Mouse (Mus musculus) testis, postnatal 14 days (tissue): ENCODE measurements around the gene Klhdc4.
A peak's percentile ranks its signal among the peaks of the same experiment; 100 is the strongest.

Experiments
- DNase-seq: peaks from one replicate; pipeline ENCODE4 v3.0.0; 2021; ENCODE audit warnings: low spot score

Klhdc4 gene

DNA sequence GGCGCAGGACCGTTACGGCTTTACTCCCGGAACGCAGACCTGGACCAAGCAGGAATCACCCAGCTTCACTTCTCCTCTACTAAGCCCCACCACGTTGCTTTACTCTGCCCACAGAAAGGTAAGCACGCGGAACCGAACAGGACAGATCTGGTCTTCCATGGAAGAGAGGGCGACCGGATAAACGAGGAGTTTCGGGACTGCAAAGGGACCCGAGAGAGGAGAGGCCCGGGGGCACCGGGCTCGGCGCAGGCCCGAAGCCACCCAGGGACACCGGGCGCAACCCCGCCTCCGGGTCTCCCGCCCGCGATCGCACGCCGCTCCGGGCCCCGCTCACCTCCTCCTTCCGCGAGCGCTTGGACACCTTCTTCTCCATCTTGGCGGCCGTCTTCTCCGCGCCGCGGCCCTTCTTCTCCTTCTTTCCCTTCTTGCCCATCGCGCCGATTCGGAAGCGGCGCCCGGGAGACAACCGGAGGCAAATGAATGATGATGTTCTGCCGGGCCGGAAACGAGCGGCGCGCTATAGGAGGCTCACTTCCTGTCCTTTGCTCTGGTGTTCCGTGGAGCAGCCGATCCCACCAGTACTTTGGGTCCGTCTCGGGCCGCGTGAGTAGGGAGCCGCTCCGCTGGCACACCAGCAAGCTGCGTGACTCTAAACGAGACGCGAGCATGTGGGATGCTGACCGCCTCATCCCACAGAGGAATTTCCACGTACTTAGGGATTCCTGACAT, at the start of gene Klhdc4:
Gene Klhdc4, minus strand, starts transcription at position 522 of the 729 bp plus-strand sequence.
- peak; percentile 88 for DNase-seq

DNA sequence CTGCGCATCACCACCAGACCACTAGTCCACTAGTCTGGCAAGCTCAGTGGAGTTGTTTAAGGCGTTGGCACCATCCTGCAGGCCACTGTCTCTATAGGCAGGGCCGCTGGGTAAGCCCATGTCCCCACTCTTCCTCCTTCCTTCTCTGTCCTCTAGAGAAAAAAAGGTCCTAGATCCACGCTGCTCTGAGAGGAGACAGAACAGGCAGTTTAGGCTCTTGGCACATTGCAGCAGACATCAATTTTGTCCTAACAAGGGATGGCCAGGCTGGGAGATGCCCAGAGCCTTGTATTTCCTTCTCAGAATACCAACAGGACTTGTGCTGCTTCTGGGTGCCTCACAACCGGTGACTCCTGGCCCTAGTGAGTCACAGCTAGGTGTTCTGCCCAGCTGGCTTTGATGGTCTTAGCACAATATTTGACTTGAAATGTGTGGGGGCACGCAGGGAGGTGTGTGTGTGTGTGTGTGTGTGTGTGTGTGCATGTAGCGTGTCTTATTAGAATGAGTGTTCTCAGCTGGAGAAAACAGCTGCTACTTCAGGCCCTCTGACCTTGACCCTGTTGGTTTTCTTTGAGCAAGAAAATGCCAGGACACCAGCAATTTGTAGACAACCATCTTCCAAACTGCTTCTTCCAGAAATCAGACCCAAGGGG, 48.6 kb upstream of the Klhdc4 start:
- no peak for DNase-seq

DNA sequence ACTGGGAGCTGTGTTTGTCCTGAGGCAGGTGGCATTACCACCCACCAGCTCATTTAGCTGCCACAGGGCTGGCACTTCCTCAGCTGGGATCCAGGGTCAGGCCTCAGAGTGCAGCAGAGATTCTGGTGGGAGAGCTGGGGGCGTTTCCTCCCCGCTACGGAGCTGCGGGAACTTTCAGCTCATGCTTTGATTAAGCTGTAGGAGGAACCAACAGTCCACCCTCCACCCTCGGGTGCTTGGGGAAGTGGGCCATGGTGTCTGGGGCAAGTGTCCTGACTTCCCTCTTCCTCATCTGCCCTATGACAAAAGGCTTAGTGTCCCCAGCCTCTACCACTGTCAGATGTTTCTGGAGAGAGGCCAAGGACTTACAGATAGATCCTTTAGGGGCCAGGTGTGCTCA, 47.8 kb upstream of the Klhdc4 start:
- no peak for DNase-seq

DNA sequence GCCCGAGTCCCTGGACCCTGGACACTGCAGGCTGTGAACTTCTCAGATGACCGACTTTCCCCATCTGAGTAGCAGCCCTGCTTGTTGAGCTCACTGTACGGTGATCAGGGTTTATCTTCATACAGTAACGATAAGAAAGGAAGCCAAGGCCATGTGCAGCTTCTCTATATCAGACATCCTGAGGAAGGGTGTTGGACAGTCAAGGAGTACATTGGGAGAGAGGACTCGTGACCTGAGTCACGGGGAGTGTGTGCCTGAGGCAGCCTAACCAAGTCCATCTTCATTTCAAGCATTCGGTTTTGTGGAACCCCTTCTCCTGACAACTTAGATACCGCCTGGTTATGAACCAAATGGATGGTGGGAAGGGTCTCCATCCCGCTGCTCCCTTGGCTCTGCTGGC, 46.1 kb upstream of the Klhdc4 start:
- peak; percentile 47 for DNase-seq

DNA sequence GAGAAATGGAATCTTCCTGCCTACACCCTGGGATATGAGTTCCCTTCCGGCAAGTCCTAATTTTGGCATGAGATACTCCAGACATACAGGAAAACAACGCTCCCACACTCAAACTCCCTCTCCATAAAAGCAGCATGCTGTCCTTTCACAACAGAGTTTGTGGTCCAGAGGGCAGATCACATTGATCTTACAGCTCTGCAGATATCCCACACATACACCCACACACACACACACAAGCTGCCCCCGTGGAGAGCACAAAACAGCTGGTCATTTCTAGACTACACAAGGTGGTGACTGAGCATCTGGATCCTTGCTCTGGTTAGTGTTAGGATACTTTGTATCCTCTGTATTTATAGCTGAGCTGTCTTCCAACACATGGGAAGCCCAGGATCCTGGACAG, 45.7 kb upstream of the Klhdc4 start:
- DNase-seq, result peak; percentile 74

DNA sequence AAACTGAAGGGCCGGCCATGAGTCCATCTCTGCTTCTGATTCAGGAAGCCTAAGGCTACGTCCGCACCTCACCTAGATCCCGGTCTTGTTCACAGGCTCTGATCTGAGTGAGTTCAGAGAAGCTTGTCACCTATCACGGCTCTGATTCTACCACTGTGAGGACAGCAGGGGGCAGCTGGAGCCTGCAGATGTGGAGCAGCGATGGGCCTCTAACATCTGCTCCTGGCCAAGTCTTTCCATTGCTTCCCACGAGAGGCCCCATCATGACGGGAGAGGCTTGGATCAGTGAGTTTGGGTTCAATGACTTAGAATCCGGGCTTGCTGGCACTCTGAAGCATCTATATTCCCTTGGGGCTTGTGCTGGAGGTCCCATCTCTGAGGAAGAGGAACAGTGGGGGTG, 44.7 kb upstream of the Klhdc4 start:
- DNase-seq, result no peak

DNA sequence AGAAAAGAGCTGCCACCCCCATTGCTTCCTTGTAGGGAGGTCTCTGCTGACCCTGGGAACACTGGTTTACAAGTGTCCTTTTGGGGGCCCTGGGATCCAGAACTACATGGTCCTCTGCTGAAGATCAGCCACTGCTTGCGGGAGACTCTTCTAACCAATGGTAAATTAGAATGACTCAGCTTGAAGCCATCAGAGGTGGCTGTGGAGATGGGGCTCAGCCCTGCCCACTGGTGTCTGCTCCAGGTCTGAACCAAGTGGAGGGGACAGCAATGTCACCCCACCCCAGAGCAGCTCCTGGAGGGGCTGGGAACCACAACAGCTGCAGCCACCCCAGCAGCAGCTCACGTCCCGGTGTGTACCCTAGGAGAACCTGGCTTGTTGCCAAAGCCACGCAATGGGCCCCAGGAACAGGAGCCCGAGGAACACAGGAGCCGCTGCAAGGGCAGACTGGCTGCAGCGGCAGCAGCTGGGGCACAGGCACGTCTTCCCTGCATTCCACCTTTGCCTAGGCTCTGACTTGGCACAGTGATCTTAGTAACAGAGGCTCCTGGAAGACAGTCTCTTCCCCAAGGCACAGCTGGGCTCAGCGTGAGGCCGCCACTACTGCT, 42.6 kb upstream of the Klhdc4 start:
- no peak for DNase-seq

DNA sequence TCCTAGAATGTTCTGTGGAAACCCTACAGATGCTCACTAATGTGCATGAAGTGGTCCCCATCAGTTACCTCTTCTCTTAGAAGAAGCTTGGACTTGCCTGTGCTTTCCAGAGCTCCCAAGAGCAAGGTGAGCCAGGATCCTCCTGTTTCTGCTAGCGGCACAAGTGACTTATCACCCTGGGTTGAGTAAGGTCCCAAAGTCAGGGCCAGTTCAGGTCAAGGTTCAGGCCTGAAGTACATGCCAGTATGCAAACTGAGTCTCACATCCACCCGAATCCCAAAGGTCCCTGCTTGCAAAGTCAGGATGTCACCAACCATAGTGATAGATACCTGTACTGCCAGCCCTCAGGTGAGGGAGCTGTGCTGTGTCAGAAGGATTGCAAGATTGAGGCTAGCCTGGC, 40.8 kb upstream of the Klhdc4 start:
- DNase-seq, result no peak

DNA sequence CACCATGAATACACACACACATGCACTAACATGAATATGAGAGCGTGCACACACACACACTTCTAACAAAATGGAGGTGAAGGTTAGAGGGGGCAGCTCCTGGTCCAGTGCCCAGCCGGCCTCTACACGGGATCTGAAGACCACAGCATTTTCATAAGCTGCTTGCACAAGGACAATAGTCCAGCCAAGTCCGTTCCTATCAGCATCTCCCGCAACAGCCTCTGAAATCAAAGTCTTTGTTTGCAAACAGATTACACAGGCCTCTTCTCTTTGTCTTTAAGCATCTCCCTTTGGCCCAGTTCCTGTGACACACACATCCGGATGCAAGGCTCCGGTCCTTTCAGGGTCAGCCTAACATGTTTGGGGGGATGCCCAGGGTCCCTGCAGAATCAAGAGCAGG, 39.5 kb upstream of the Klhdc4 start:
- no peak for DNase-seq

DNA sequence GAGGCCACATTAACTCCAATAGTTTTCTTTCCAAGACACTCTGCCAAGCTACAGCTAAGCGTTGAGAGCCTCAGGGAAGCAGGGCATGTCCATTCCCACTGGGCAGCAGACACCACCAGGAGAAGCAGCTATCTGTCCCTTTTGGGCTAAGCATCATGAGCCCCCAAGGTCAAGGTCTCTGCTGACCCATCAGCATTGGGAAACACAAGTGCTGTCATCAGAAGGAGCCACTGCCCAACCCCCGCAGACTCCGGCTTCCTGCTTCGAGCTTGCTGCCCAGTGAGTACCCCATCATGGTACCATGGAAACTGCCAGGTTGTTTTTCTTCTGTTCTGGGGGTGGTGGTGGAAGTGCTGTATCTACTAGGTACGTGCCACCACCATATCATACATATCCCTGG, 38.8 kb upstream of the Klhdc4 start:
- no peak for DNase-seq

DNA sequence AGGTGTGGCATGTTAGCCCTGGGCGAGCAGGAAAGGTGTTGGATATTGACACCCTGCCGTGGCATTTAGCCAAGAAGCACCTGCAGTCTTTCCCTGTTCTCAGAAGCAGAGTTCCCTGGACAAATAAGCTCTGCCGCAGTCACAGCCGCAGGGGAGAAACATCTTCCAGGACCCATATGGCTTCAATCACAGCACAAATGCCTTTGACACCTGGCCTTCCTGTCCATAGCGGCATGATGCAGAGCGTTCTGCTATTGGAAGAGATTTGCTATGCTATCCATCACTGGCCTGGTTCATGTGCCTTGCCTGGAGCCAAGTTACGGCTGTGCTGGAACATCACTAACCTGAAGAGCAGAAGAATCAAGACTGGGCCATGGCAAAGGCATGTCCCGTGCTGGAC, 36.0 kb upstream of the Klhdc4 start:
- DNase-seq, result no peak

DNA sequence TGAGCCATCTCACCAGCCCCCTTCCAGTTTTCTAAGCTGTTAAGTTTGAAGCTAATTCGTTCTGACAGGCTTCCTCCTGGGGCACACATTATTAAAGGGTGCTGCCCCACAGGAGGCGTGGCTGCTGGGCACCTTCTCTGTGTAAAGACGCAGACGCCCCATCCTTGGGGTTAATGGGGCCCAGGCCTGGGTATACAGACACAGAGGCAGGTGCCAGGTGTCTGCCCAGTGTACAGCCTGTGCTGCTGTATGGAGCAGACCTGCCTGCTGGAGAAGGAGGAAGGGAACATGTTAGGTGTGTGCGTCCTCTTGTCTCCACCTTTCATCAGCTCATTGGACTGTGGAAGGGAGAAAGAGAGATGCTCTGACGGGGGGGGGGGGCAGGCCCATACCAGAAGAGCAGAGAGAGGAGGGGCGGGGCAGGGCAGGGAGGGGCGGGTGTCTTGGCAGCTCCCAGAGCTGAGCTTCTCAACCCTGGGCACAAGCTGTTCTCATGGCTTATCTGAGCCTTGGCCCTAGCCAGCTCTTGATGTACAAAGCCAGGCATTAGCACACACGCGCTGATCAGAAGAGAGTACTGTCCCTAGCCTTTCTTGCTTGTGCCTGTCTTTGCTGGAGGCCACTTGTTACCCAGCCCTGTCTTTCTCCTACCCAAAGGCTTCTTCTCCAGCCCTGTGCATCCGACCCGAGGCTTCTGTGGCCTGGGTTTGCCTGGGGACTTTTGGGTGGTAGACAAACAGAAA, 32.6 kb upstream of the Klhdc4 start:
- DNase-seq, result peak; percentile 81

DNA sequence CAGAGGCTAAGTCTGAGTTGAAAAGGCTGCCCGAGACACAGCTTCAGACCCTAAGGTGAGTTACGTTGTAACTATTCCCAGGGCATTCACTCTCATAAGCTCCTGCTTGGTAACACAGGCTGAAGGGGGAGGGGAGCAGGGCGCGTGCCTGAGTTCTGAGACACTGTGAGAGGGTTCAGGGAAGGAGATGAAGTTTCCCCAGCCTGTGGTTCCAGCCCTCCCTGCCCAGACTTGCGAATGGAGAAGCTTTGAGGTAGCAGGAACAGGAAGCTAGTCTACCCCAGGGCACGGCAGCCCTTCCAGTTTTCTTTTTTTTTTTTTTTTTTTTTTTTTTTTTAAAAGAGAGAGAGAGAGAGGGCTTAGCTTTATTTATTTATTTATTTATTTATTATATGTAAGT, 31.9 kb upstream of the Klhdc4 start:
- peak; percentile 85 for DNase-seq

DNA sequence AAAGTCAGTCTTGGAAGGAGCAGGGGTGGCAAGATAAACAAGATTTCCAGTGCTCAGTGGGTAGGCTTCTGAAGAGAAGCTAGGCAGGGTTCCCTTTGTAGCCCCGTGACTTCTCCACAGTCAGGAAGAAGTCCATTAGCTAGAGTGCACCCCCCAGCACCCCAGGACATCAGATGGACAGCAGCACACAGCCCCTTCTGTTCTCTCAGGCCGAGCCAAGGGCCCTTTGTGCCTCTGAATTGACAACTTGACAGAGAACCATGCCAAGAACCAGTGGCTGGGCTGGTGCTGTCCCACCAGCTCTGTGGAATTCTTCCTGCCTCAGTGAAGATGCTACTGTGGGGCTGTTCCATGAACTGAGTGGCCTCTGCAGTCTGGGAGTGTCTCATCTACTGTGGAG, 28.4 kb upstream of the Klhdc4 start:
- DNase-seq, result no peak

DNA sequence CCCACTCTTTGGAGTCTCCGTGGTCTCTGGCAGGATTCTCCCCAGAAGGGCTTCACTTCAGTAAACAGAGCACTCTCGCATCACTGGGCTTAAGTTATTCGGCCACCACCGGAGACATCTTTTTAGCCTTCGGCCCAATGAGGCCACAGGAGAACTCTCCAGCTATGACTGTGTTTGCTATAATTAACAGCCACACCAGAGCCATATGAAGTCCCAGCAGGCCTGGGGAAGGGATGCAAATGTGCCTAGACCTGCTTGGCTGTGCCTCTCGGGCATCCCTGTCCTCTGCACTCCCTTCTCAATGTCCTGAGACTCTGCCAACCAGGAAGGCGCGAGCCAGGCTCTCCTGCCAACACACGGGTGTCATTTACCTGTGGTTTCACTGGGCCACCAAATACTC, 28.0 kb upstream of the Klhdc4 start:
- DNase-seq, result no peak

DNA sequence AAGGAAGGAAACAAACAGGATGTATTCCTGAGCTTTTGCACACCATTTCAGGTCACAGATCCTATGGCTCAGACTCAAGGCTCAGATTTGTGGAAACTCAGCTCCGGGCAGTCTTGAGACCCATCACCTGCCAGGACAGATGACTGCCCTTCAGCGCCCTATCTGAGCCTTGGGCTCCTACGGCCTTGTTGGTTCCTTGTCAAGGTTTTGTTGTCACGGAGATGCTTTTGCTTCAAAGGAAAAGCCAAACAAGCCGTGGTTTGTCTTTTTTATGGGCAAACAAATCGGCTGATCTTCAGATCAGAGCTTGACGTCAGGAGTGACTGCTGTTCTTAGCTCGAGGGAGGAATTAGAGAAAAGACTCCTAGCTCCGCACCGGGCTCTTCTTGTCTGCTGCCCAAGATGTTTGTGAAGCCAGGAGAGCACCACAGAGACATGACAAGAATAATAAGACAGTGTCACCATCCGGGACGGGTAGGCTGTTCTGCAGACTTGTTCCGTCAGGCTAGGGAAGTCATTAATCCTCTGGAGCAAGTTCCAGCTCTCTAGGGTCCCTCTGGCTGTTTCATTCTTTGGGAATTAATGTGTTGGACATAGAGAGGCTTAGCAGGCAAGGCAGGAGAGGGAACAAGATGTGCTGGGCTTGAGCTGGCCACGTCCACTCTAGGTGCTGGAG, 26.8 kb upstream of the Klhdc4 start:
- no peak for DNase-seq

DNA sequence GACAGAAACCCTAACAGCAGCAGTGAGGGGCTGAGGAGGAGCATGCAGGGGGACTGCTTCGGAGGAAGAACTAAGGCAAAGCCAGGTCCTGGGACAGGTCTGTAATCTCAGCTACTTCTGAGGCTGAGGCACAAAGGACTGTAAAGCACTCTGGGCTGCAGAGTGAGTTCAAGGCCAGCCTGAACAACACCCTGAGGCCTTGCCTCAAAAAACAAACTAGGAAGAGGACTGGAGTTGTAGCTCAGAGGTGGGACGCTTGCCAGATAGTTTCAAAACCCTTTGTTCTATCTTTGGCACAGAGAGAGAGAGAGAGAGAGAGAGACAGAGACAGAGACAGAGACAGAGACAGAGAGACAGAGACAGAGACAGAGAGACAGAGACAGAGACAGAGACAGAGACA, 24.2 kb upstream of the Klhdc4 start:
- DNase-seq, result peak; percentile 44

DNA sequence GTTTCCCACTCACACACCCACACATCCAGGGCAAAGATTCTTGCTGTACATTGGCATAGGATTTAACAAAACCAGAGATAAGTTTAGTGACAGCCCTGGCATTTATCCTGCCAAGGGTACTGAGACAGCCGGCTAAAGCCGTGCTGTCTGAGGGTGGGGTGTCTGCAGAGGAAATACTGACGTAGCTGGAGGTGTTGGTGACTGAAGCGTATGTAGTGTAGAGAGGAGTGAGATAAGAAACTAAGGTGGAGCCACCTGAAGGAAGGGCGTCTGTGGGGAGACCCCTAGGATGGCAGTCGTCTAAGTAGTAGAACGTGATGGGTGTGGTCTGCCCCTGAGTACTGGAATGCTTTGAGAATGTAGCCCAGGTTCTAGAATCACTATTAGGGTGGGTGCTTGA, 23.1 kb upstream of the Klhdc4 start:
- DNase-seq, result no peak

DNA sequence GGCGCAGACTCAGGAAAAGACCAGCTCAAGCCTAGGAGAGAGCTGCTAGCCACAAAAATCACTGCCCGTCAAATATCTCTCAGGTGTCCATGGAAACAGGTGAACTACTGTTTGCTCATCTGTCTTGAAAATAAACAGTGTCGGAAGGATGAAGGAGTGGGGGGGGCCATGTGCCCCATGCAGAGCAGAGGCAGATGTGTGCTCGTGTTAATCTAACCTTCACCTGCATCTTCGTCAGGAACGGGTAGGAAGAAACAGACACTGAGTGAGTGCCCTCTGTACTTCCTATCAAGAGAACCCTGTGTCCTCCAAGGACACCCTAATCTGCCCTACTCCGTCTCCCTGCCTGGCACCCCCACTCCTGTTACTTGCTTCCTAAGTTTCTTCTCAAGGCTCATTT, 22.3 kb upstream of the Klhdc4 start:
- DNase-seq, result no peak

DNA sequence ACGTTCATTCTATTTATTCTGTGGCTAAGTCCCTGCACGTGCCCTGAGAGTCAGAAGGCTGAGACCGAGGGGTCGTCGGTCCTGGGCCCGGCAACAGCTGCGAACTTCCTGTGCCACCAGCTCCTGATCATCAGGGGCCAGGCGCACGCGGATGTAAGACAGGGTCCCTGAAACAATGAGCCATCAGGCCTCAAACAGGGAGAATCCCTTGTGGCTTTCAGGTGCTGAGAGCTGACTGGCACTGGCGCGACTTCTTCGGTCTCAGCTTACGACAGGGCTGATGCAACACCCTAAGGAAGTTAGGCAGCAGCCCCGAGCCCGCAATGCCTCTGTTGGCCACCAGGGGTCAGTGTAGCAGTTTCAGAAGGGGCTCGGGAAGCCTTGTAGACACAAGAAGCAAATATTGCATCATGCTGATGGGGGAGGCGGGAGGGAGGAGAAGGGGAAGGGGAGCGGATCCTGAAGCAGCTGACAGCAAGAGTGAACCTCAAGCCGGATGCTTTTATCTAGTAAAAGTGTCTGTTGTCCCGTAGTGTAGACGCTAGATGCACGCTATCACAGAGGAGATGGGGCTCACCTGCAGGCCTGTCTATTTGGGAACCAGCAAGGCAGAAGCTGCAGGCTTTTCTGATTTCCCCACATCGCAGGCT, 21.6 kb upstream of the Klhdc4 start:
- peak; percentile 91 for DNase-seq

DNA sequence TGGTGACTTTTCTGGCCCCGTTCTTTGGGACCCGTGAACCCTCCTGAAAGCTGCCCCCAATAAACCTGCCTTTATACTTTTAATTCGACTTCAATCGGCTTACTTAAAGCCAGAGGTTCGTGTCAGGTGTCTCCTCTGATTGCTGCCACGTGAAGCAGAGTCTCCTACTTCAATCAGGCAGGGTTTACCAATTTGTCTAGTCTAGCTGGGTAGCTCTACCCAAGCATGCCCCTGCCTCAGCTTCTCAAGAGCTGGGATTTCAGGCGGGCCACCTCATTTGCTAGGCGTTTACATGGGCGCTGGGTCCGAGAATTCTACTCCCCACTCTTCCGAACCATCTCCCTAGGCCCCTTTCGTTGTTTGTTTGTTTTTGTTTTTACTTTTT, 21.1 kb upstream of the Klhdc4 start:
- no peak for DNase-seq

DNA sequence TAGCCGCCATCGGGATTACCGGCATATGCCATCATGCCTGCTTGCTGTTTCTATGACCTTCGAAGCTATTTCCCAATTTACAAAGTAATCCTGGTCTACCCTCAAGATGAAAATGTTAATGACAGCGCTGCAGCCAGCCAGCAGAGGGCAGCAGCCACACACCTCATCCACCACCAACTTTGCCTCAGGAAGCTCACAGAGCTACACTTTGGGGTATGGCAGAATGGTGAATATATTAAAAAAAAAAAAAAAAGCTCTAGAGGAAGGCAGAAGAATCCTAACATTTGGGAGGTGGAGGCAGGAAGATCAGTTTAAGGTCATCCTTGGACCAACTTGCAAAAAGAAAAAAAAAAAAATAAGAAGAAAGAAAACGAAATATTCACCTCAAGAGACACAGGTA, 20.6 kb upstream of the Klhdc4 start:
- peak; percentile 54 for DNase-seq
